Mouse (Mus musculus) forebrain, embryonic 15.5 days (tissue): Measurements from ENCODE around the gene Mup4. TPM values are rescaled to one million over a fixed set of nuclear protein-coding genes. Genes with fewer than 3 reads are reported as not detected.
"Not testable (repeated sequence)": the region's sequence is repeated elsewhere in the genome, so short reads cannot be mapped to it uniquely, and the experiment has no call there.

ENCODE experiments used
- ATAC-seq: fragments of 200-750 bp; cut with Nextera tagmentation; replicated peaks from 2 replicates; pipeline ENCODE4 v1.8.0; 2017; ENCODE audit warnings: mild to moderate bottlenecking, moderate TSS enrichment, moderate library complexity
- H3K27ac ChIP-seq: fragments of 300-500 bp; sonication (generic); replicated peaks from 2 replicates; pipeline ENCODE4 v1.5.1; 2015; ENCODE audit warnings: mild to moderate bottlenecking, inconsistent platforms
- H3K27me3 ChIP-seq: fragments of 300-500 bp; sonication (generic); 2 replicates; pipeline ENCODE4 v1.6.1; 2015; ENCODE audit warnings: inconsistent platforms
- H3K36me3 ChIP-seq: fragments of 300-500 bp; sonication (generic); 2 replicates; pipeline ENCODE4 v1.6.1; 2015; ENCODE audit warnings: mild to moderate bottlenecking, inconsistent platforms
- H3K4me1 ChIP-seq: fragments of 300-500 bp; sonication (generic); 2 replicates; pipeline ENCODE4 v1.6.1; 2015; ENCODE audit warnings: inconsistent platforms
- H3K4me2 ChIP-seq: fragments of 300-500 bp; sonication (generic); replicated peaks from 2 replicates; pipeline ENCODE4 v1.6.1; 2015; ENCODE audit warnings: mild to moderate bottlenecking, inconsistent platforms
- H3K4me3 ChIP-seq: fragments of 300-500 bp; sonication (generic); 2 replicates; pipeline ENCODE4 v1.5.1; 2015; ENCODE audit warnings: mild to moderate bottlenecking, inconsistent platforms
- H3K9ac ChIP-seq: fragments of 300-500 bp; sonication (generic); replicated peaks from 2 replicates; pipeline ENCODE4 v1.6.1; 2015; ENCODE audit warnings: mild to moderate bottlenecking, inconsistent platforms
- H3K9me3 ChIP-seq: fragments of 300-500 bp; sonication (generic); 2 replicates; pipeline ENCODE4 v1.6.1; 2016; ENCODE audit warnings: inconsistent platforms
- WGBS: fragments of 180-500 bp; shearing (Covaris S2); methylation state at CpG from one replicate; pipeline ENCODE4 v1.1.7; 2015; ENCODE audit warnings: mixed read lengths; 5-methylcytosine and 5-hydroxymethylcytosine counted together
- polyA plus RNA-seq: library from polyadenylated mRNA; unstranded; fragments of >200 nt; fragmentation: Nextera tagmentation; extraction: Ambion mirVana; gene quantifications from 2 replicates; pipeline ENCODE4 v1.2.1, GENCODE M21; 2015

Mup4 gene
- not detected in 2 replicates for polyA plus RNA-seq

DNA sequence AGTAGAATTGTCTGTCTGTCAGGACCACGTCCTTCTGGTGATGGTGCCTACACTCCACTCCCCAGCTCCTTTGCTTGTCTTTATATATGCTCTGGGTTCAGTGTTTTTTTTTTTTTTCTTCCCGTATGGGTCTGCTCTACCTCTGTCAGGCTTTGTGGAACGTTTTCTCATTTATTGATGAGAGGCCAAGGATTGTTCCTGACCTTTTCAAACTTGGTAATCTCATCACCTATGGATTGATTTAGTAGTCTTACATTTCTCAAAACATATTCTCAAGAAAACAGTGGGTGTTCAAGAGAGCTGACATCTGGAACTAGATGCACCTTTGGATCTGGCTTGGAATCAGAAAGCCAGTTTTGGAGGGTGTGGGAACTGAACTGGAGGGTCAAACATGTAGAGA lies at the start of gene Mup4:
Gene Mup4 (minus strand): TSS at position 101 of the 400 bp plus-strand sequence.
- ATAC-seq, result no peak
- Histone ChIP-seq H3K27me3 (no peaks in the 10 kb centered on the region), H3K4me3 (no peak within 1 kb of the TSS), H3K9ac (no peak within 1 kb of the TSS), H3K4me2 (no peak within 1 kb of the TSS), H3K9me3 (no peaks in the 10 kb centered on the region), H3K27ac (no peak within 1 kb of the TSS), H3K36me3 (no peaks in the 10 kb centered on the region), H3K4me1 (no peaks in the 10 kb centered on the region)
- 81% methylated on average over 3 of the region's 3 CpGs for WGBS

DNA sequence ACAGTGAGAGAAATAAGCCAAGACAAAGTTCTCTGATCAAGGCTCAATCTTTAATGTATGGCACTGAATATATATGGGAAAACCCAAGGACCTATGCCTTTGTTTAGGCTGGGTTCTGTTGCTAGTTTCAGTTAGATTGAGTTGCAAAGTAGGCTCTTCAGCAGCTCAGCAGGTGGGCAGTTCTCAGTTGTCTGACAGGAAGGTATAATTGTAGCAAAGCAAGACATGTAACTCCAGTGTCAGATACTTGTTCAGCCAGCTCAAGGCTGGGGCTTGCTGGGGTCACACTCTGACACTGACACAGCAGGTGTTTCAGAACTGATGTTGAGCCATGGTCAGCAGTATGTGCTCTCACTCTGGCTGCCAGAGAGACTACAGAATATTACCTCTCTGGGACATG lies 37.4 kb upstream of the Mup4 start:
- not testable (repeated sequence) for H3K9me3 ChIP-seq, H3K27ac ChIP-seq, H3K9ac ChIP-seq, H3K4me3 ChIP-seq, H3K27me3 ChIP-seq, H3K4me2 ChIP-seq, H3K36me3 ChIP-seq, H3K4me1 ChIP-seq, ATAC-seq

DNA sequence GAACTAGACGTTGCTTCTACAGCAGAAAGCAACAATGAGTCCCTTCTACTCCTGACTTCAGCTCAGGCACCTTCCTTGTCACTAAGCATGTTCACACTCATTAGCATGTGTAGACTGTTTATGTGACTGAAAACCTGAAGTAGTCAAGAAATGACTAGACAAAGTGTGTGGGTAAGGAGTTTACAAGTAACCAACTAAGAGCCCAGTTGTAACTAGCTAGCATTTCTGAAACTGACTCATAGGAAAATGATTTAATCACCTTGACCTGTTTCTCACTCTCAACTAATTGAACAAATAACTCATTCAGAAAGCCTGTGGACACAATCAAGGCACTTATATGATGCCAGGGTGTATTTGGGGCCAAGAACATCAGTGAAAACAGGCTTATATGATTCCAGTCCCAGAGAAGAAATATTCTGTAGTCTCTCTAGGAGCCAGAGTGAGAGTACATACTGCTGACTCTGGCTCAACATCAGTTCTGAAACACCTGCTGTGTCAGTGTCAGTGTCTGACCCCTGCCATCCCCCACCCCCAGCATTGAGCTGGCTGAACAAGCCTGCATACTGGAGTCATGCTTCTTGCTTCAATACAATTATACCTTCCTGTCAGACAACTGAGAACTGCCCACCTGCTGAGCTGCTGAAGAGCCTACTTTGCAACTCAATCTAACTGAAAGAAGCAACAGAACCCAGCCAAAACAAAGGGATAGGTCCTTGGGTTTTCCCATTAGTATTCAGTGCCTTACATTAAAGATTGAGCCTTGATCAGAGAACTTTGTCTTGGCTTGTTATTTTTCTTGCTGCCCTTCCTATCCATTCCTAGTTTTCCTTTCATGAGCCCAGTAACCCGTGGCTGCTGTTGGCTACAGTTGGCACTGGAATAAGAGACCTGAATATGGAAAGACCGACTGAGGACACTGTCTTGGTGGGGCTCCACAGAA lies 3.2 kb upstream of the Mup4 start, which contains the start of gene Mup6:
Gene Mup6 (plus strand): TSS at position 890 of the 940 bp plus-strand sequence.
- Histone ChIP-seq H3K4me3 (no peak within 1 kb of the TSS), H3K27ac (no peak within 1 kb of the TSS), H3K9ac (no peak within 1 kb of the TSS), H3K4me2 (no peak within 1 kb of the TSS), H3K4me1 (no peaks in the 10 kb centered on the region), H3K36me3 (no peaks in the 10 kb centered on the region), H3K27me3 (no peaks in the 10 kb centered on the region), H3K9me3 (no peaks in the 10 kb centered on the region)
- WGBS, result 30% methylated on average over 3 of the region's 3 CpGs
- ATAC-seq, result no peak

DNA sequence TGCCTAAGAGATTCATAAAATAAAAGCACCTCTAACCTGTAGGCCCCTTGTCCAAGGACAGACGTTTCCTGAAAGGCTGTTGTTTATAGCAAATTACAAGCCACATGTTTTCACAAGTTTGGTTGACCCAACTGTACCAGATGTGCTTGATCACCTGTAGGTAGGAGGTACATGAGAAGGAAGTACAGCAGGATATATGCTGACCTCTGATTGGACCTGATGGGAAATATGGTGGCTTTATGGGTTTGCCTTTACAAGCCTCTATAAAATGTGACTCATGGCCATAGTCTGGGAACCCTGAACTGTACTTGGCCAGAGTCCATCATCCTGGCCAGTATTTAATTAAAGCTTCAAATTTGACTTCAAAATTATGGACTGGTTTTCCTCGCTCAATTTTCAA lies 23.0 kb downstream of the Mup4 start:
- Histone ChIP-seq H3K4me1 (no peaks in the 10 kb centered on the region), H3K9ac (no peak overlapping the region), H3K9me3 (no peaks in the 10 kb centered on the region), H3K4me3 (no peak overlapping the region), H3K27me3 (no peaks in the 10 kb centered on the region), H3K27ac (no peak overlapping the region), H3K4me2 (no peak overlapping the region), H3K36me3 (no peaks in the 10 kb centered on the region)
- no peak for ATAC-seq
- 80% methylated on average over 2 of the region's 2 CpGs for WGBS

DNA sequence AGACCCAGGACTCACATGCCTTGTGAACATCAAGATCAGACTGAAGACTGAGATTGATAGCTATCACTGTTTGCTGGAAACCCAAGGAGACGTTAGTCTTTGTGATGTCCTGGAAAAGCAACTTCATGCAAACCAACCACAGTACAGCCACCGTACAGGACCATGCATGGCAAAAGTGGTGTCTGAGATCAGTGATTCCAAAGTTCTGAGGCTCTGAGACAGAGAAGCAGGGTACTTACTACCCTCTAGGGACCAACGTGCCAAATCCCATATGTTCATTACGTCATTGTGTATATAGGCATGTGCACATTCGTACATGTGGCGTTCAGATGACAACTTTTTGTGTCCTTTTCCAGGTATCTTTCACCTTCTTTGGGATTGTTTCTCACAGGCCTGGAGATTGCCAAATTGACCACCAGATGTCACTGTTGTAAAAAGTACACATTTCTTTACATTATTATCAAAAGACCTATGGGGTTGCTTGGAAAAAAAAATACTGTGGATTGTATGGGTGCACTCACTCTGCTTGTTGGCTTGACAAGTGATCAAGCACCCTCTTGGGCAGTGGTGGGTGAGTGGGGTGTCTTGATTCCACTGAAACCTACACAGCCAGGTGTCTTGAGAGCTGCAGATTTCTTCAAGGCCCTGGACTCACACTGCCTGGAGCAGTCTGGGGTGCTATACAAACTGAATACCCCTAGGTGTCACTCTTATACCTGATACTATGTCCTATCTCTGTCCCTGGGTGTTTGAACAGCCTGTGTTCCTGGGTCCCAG lies 27.8 kb downstream of the Mup4 start:
- Histone ChIP-seq H3K27me3 (no peaks in the 10 kb centered on the region), H3K9ac (no peak overlapping the region), H3K4me1 (no peaks in the 10 kb centered on the region), H3K9me3 (no peaks in the 10 kb centered on the region), H3K36me3 (no peaks in the 10 kb centered on the region), H3K4me2 (no peak overlapping the region), H3K27ac (no peak overlapping the region), H3K4me3 (no peak overlapping the region)
- ATAC-seq, result peak; percentile 88
- 58% methylated on average over 6 of the region's 6 CpGs for WGBS

DNA sequence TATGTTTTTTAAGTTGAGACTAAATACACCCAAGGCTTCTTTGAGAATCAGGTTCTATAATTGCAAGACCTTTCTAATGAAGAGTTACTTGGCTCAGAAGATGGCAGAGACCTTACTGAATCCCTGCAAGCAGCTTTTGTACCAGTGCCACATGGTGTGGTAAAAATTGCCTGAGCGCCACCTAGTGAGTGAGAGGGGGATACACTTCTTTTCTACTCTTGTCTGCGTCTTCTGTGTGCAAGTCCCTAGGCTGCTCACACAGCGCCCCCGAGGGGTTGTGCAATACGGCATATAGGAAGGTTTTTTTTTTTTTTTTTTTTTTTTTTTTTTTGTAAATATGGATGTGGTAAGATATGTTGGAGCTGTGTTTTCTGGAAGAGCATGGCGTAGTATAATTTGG lies 32.2 kb downstream of the Mup4 start:
- no peak overlapping the region for H3K4me2 ChIP-seq
- H3K4me3 ChIP-seq, result no peak overlapping the region
- WGBS, result 26% methylated on average over 6 of the region's 6 CpGs
- 0 out of 2 replicates have a peak, but pooled peaks have one; percentile 29 for ATAC-seq
- H3K27me3 ChIP-seq, result no peaks in the 10 kb centered on the region
- no peaks in the 10 kb centered on the region for H3K36me3 ChIP-seq
- no peak overlapping the region for H3K9ac ChIP-seq
- H3K27ac ChIP-seq, result no peak overlapping the region
- H3K4me1 ChIP-seq, result no peaks in the 10 kb centered on the region
- no peaks in the 10 kb centered on the region for H3K9me3 ChIP-seq

DNA sequence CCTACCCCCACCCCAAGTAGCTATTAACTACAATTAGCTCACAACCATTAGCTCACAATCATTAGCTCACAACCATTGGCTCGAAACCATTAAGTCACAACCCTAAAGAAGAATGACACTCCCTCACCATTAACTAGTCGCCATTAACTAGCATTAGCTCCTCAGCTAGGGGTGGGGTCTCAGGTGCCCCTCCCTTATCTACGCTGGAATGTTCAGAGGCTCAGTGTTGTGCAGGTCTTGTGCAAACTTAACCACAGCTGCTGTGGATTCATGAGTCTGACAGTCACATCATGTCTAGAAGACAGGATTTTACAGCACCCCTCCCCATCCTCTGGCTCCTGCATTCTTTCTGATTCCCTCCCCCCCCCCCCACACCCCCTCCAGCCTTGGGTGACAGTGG lies 32.8 kb downstream of the Mup4 start:
- no peak overlapping the region for H3K27ac ChIP-seq
- no peaks in the 10 kb centered on the region for H3K4me1 ChIP-seq
- no peak for ATAC-seq
- no peaks in the 10 kb centered on the region for H3K9me3 ChIP-seq
- WGBS, result 81% methylated on average over 3 of the region's 3 CpGs
- H3K36me3 ChIP-seq, result no peaks in the 10 kb centered on the region
- no peak overlapping the region for H3K4me2 ChIP-seq
- H3K9ac ChIP-seq, result no peak overlapping the region
- no peak overlapping the region for H3K4me3 ChIP-seq
- no peaks in the 10 kb centered on the region for H3K27me3 ChIP-seq

DNA sequence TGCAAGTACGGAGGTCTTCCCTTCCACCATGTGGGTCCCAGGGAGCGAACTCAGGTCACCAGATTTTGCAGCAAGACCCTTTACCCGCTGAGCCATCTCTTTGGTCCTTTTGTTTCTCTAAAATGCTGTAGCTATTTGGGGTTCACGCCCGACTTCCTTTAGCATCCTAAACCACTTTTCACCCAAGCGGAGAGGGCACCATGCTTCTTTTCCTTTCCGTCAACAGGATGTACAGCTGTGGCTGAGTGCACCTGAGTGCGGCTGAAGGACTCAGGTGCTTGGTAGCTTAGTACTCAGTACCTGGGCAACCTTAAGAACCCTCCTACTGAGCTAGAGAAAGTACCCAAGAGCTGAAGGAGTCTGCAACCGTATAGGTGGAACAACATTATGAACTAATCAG lies 35.4 kb downstream of the Mup4 start:
- no peak overlapping the region for H3K9ac ChIP-seq
- ATAC-seq, result no peak
- H3K36me3 ChIP-seq, result no peaks in the 10 kb centered on the region
- no peak overlapping the region for H3K4me2 ChIP-seq
- no peak overlapping the region for H3K27ac ChIP-seq
- H3K4me1 ChIP-seq, result no peaks in the 10 kb centered on the region
- no peak overlapping the region for H3K4me3 ChIP-seq
- 86% methylated on average over 9 of the region's 9 CpGs for WGBS
- H3K27me3 ChIP-seq, result no peaks in the 10 kb centered on the region
- H3K9me3 ChIP-seq, result no peaks in the 10 kb centered on the region

DNA sequence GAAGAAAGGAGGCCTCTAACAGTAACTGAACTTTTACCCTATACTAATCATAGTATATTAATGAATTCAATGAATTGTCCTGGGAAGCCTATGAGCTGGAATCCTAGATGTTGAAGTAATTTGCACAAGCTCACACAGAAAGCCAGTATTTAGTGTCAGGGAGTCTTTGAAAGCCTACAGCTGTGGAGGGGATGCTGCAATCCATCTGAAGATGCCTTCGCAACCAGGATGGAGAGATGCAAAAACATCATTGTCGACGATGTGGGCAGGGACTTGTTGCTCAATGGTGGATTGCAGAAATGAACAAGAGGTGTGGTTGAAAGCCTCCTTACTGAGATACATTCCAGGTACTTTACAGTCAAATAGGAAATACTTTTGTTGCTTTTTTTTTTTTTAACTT lies 42.5 kb downstream of the Mup4 start:
- Histone ChIP-seq H3K4me1 (no peaks in the 10 kb centered on the region), H3K36me3 (no peaks in the 10 kb centered on the region), H3K9me3 (no peaks in the 10 kb centered on the region), H3K4me3 (no peak overlapping the region), H3K27ac (no peak overlapping the region), H3K4me2 (no peak overlapping the region), H3K27me3 (no peaks in the 10 kb centered on the region), H3K9ac (no peak overlapping the region)
- 92% methylated on average over 3 of the region's 3 CpGs for WGBS
- no peak for ATAC-seq

DNA sequence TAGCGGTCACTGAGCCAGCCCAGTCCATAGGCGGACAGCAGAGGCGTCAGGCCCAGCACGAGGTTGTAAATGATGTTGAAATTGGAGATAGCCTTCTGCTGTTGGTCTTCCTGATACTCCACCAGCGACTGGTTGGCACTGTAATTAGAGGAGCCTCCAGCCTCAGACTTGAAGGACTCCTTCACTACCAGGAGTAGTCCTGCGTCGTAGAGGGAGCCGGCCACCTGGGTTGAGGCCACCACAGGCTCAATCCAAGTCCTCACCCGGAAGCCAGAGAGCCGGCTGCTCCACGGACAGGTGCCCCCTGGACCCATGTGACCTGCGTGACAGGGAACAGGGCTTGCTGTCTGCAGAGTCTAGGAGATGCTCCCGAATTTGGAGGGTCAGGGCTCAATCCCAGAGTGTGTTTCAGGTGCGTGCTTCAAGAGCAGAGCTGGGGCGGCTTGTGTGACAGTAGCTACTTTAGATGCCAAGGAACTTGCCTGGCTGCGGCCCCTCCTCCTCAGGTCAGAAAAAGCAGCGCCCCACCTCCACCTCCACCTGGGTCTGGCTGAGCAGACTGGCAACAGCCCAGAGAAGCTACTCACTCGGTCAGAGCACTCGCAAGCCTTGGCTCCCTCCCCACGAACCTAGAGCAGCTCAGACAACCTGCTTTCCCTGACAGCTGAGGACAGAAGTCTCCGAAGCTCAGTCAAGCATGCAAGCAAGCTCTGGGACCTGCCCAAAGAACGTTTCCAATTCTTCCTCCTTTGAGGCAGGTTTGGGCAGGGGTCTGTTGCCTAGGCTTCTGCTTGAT lies 45.7 kb downstream of the Mup4 start, which contains the start of gene Slc46a2:
Gene Slc46a2 (minus strand): TSS at position 449 of the 796 bp plus-strand sequence.
- H3K9ac ChIP-seq, result no peak within 1 kb of the TSS
- H3K9me3 ChIP-seq, result no peaks in the 10 kb centered on the region
- H3K27me3 ChIP-seq, result no peaks in the 10 kb centered on the region
- H3K27ac ChIP-seq, result no peak within 1 kb of the TSS
- no peak for ATAC-seq
- no peak within 1 kb of the TSS for H3K4me2 ChIP-seq
- H3K4me3 ChIP-seq, result no peak within 1 kb of the TSS
- H3K4me1 ChIP-seq, result no peaks in the 10 kb centered on the region
- no peaks in the 10 kb centered on the region for H3K36me3 ChIP-seq
- whole genome bisulfite sequencing, result 17% methylated on average over 22 of the region's 22 CpGs

DNA sequence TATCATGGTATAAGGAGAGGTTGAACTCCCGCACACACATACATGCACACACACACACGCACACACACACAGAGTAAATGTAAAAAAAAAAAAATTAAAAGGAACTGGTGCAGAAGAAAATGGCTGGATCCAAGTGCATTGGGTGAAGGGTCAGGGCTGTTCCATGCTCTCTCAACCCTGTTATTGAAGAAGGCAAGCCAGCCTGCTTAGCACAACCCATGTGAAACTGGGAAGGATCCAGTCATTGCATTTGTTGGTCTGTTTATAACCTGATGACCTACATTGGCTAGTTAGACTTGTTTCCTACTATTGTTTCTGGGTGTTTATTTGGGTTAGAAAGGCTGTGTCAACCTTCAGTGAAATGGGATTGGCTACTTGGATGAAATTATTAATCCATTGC lies 51.7 kb downstream of the Mup4 start:
- Histone ChIP-seq H3K4me2 (no peak overlapping the region), H3K27me3 (no peaks in the 10 kb centered on the region), H3K27ac (no peak overlapping the region), H3K4me1 (no peaks in the 10 kb centered on the region), H3K4me3 (no peak overlapping the region), H3K9me3 (no peaks in the 10 kb centered on the region), H3K36me3 (no peaks in the 10 kb centered on the region), H3K9ac (no peak overlapping the region)
- WGBS, result 93% methylated on average over 2 of the region's 2 CpGs
- ATAC-seq, result no peak
